Mouse (Mus musculus) myocyte (in vitro differentiated cells): ENCODE measurements around the gene Fam221b. TPM values are rescaled to one million over a fixed set of nuclear protein-coding genes. Genes with fewer than 3 reads are reported as not detected.

ENCODE experiments used
- H3K27me3 ChIP-seq: one replicate; pipeline ENCODE4 v1.6.1; 2011; ENCODE audit not compliant: control insufficient read depth, insufficient read depth, insufficient read length
- H3K36me3 ChIP-seq: one replicate; pipeline ENCODE4 v1.6.1; 2011; ENCODE audit not compliant: control insufficient read depth, insufficient read depth
- H3K4me2 ChIP-seq: one replicate; pipeline ENCODE4 v1.6.1; 2011; ENCODE audit warnings: low read depth, control low read depth
- H3K4me3 ChIP-seq: one replicate; pipeline ENCODE4 v1.5.1; 2011; ENCODE audit warnings: mild to moderate bottlenecking, control low read depth, moderate library complexity
- H3K79me2 ChIP-seq: one replicate; pipeline ENCODE4 v1.6.1; 2011; ENCODE audit not compliant: control insufficient read depth, insufficient read depth
- H3ac ChIP-seq: one replicate; pipeline ENCODE4 v1.6.1; 2011; ENCODE audit not compliant: control insufficient read depth, insufficient read length
- CEBPB ChIP-seq: IDR thresholded peaks from 2 replicates; pipeline ENCODE4 v1.6.1; 2011; ENCODE audit warnings: mild to moderate bottlenecking, moderate library complexity; ENCODE audit not compliant: poor library complexity, insufficient read depth, severe bottlenecking
- E2F4 ChIP-seq: IDR thresholded peaks from one replicate; pipeline ENCODE4 v1.6.1; 2011; ENCODE audit warnings: mild to moderate bottlenecking, control low read depth, moderate library complexity; ENCODE audit not compliant: insufficient read depth
- MAX ChIP-seq: IDR thresholded peaks from one replicate; pipeline ENCODE4 v1.6.1; 2011; ENCODE audit warnings: low read depth, mild to moderate bottlenecking, control low read depth
- MYOD1 ChIP-seq, 3 experiments: IDR thresholded peaks; one replicate each; pipeline ENCODE4 v1.6.1; 2011; ENCODE audit warnings: control low read depth in 2 of 3, low read depth in 2 of 3, mild to moderate bottlenecking in 2 of 3, moderate library complexity in 1 of 3; ENCODE audit not compliant: insufficient read length in 2 of 3, control insufficient read depth in 1 of 3
- MYOG ChIP-seq, 3 experiments: IDR thresholded peaks; one replicate each; pipeline ENCODE4 v1.6.1; 2011; ENCODE audit warnings: control low read depth in 2 of 3, low read depth in 2 of 3, mild to moderate bottlenecking in 2 of 3; ENCODE audit not compliant: insufficient read length in 2 of 3, control insufficient read depth in 1 of 3, insufficient read depth in 1 of 3
- POLR2A ChIP-seq: IDR thresholded peaks from one replicate; pipeline ENCODE4 v1.6.1; 2011; ENCODE audit warnings: low read depth, mild to moderate bottlenecking, control low read depth, moderate library complexity; ENCODE audit not compliant: insufficient read length
- POLR2AphosphoS2 ChIP-seq: IDR thresholded peaks from one replicate; pipeline ENCODE4 v1.6.1; 2011; ENCODE audit warnings: low read depth, control low read depth; ENCODE audit not compliant: insufficient read length
- REST ChIP-seq: IDR thresholded peaks from one replicate; pipeline ENCODE4 v1.6.1; 2011; ENCODE audit warnings: mild to moderate bottlenecking, control low read depth, moderate library complexity; ENCODE audit not compliant: insufficient read depth, insufficient read length
- SRF ChIP-seq: IDR thresholded peaks from one replicate; pipeline ENCODE4 v1.6.1; 2011; ENCODE audit warnings: low read depth; ENCODE audit not compliant: control insufficient read depth, insufficient read length
- TCF12 ChIP-seq: IDR thresholded peaks from one replicate; pipeline ENCODE4 v1.6.1; 2011; ENCODE audit warnings: mild to moderate bottlenecking, control low read depth; ENCODE audit not compliant: poor library complexity, insufficient read depth, severe bottlenecking
- TCF3 ChIP-seq: IDR thresholded peaks from one replicate; pipeline ENCODE4 v1.6.1; 2011; ENCODE audit warnings: low read depth, control low read depth; ENCODE audit not compliant: insufficient read length
- USF1 ChIP-seq: IDR thresholded peaks from one replicate; pipeline ENCODE4 v1.6.1; 2011; ENCODE audit warnings: low read depth, mild to moderate bottlenecking, control low read depth, moderate library complexity
- polyA plus RNA-seq: library from polyadenylated mRNA; unstranded; fragments of >200 nt; fragmentation: generic; extraction: Trizol; gene quantifications from one replicate; pipeline ENCODE4 v1.2.1, GENCODE M21; 2012; ENCODE audit warnings: missing spikeins

The Fam221b gene
- polyA plus RNA-seq, 1 experiment: 3.4 TPM

- Histone ChIP-seq H3K4me2 (no peak overlapping the region), H3ac (no peak overlapping the region), H3K36me3 (no peaks in the 10 kb centered on the region), H3K79me2 (no peaks in the 10 kb centered on the region), H3K4me3 (no peak overlapping the region), H3K27me3 (peaks cover 42% of the 10 kb centered on the region)
- no peak for TF ChIP-seq CEBPB
- peak; percentile 15 for TF ChIP-seq TCF3
- no peak for TF ChIP-seq TCF12
- peak in 2 of 3 experiments; percentile 38 to 55 for TF ChIP-seq MYOG (IDR thresholded peaks at IDR 0.05; ENCODE audit: control insufficient read depth in 1 of 3, insufficient read depth in 1 of 3, insufficient read length in 2 of 3, low read depth in 2 of 3)
- peak in 1 of 3 experiments; percentile 30 for TF ChIP-seq MYOD1 (IDR thresholded peaks at IDR 0.05; ENCODE audit: control insufficient read depth in 1 of 3, insufficient read length in 2 of 3, low read depth in 2 of 3)
- no peak for TF ChIP-seq USF1
- no peak for TF ChIP-seq POLR2A
Measured at GRCm38 (mm10) chr4:43679416-43680043, 10.6 kb upstream of the Fam221b start.

GRCm38 (mm10) chr4:43678541-43678940 is 9.6 kb upstream of the Fam221b start:
- H3K27me3 ChIP-seq: peaks cover 43% of the 10 kb centered on the region
- no peaks in the 10 kb centered on the region for H3K36me3 ChIP-seq
- no peak overlapping the region for H3K4me2 ChIP-seq
- no peak overlapping the region for H3K4me3 ChIP-seq
- no peak for TF ChIP-seq POLR2A
- TF ChIP-seq REST: no peak
- TF ChIP-seq POLR2AphosphoS2: no peak
- no peak for TF ChIP-seq MYOD1 (IDR thresholded peaks at IDR 0.05; ENCODE audit: control insufficient read depth in 1 of 3, insufficient read length in 2 of 3, low read depth in 2 of 3)
- TF ChIP-seq MYOG (IDR thresholded peaks at IDR 0.05; ENCODE audit: control insufficient read depth in 1 of 3, insufficient read depth in 1 of 3, insufficient read length in 2 of 3, low read depth in 2 of 3): no peak
- no peak for TF ChIP-seq MAX
- TF ChIP-seq TCF12: no peak
- H3K79me2 ChIP-seq: no peaks in the 10 kb centered on the region
- H3ac ChIP-seq: no peak overlapping the region

- H3K36me3 ChIP-seq: no peaks in the 10 kb centered on the region
- TF ChIP-seq REST (no peak), USF1 (no peak), CEBPB (no peak), SRF (no peak), MAX (no peak), MYOD1 (IDR thresholded peaks at IDR 0.05; ENCODE audit: control insufficient read depth in 1 of 3, insufficient read length in 2 of 3, low read depth in 2 of 3) (no peak), TCF3 (no peak), POLR2A (no peak), POLR2AphosphoS2 (no peak), MYOG (IDR thresholded peaks at IDR 0.05; ENCODE audit: control insufficient read depth in 1 of 3, insufficient read depth in 1 of 3, insufficient read length in 2 of 3, low read depth in 2 of 3) (no peak), E2F4 (no peak), TCF12 (no peak)
- H3K27me3 ChIP-seq: peaks cover 30% of the 10 kb centered on the region
- H3K4me2 ChIP-seq: no peak overlapping the region
- no peak overlapping the region for H3K4me3 ChIP-seq
- no peaks in the 10 kb centered on the region for H3K79me2 ChIP-seq
- no peak overlapping the region for H3ac ChIP-seq
Measured at GRCm38 (mm10) chr4:43675608-43676007, 6.7 kb upstream of the Fam221b start.

GRCm38 (mm10) chr4:43674974-43675373 is 6.0 kb upstream of the Fam221b start:
- no peak overlapping the region for H3K4me3 ChIP-seq
- no peak for TF ChIP-seq USF1
- TF ChIP-seq MAX: no peak
- TF ChIP-seq TCF12: no peak
- TF ChIP-seq TCF3: no peak
- TF ChIP-seq REST: no peak
- TF ChIP-seq MYOG (IDR thresholded peaks at IDR 0.05; ENCODE audit: control insufficient read depth in 1 of 3, insufficient read depth in 1 of 3, insufficient read length in 2 of 3, low read depth in 2 of 3): no peak
- no peak for TF ChIP-seq SRF
- TF ChIP-seq CEBPB: no peak
- H3K79me2 ChIP-seq: no peaks in the 10 kb centered on the region
- H3K27me3 ChIP-seq: peaks cover 28% of the 10 kb centered on the region
- H3ac ChIP-seq: no peak overlapping the region
- H3K36me3 ChIP-seq: no peaks in the 10 kb centered on the region
- H3K4me2 ChIP-seq: no peak overlapping the region

GRCm38 (mm10) chr4:43673703-43674102 is 4.8 kb upstream of the Fam221b start:
- Histone ChIP-seq H3K4me3 (no peak overlapping the region), H3K27me3 (peaks cover 28% of the 10 kb centered on the region), H3ac (no peak overlapping the region), H3K4me2 (no peak overlapping the region), H3K36me3 (no peaks in the 10 kb centered on the region), H3K79me2 (no peaks in the 10 kb centered on the region)
- TF ChIP-seq MYOD1 (IDR thresholded peaks at IDR 0.05; ENCODE audit: control insufficient read depth in 1 of 3, insufficient read length in 2 of 3, low read depth in 2 of 3) (no peak), E2F4 (no peak), TCF12 (no peak), SRF (no peak), POLR2A (no peak), MAX (no peak), TCF3 (no peak), CEBPB (no peak), REST (no peak), POLR2AphosphoS2 (no peak), MYOG (IDR thresholded peaks at IDR 0.05; ENCODE audit: control insufficient read depth in 1 of 3, insufficient read depth in 1 of 3, insufficient read length in 2 of 3, low read depth in 2 of 3) (no peak), USF1 (no peak)
